In genomic region chr7:49923376-49923775, GRCm38 (mm10) we compare ENCODE assay signal across 9 mouse cellular contexts. TPM values are rescaled to one million over a fixed set of nuclear protein-coding genes. Genes with fewer than 3 reads are reported as not detected.
DNase-seq lines count a peak whose midpoint lies in the region; ATAC-seq and TF ChIP-seq lines count a peak whose summit lies in the region.
"Had no signal": no experiment of that assay in that cellular context is flagged by ENCODE, and none has a peak within 500 bp of the region (broad histone marks: within the 10 kb centered on the region; RNA-seq: fewer than 3 reads in every experiment).

No protein-coding gene starts in this region.

- no peak overlapping the region for H3K27ac ChIP-seq in ES-E14 (ENCODE audit: insufficient read depth, low read depth, low read length, poor library complexity, severe bottlenecking)
- H3K27ac ChIP-seq in lung, embryonic 16.5 days (ENCODE audit: low read length): no peak overlapping the region
- H3K27ac ChIP-seq: macrophage had no signal

- DNase-seq in ES-E14 (ENCODE audit: low read depth, low spot score): peak; percentile 60
- peak; percentile 81 to 85 for DNase-seq in cerebellum, adult 18-20 months
- DNase-seq in forelimb bud, embryonic 11.5 days (ENCODE audit: low read depth, low spot score): peak; percentile 89
- DNase-seq in layer of hippocampus, adult 9-10 months (ENCODE audit: low spot score): peak; percentile 69
- peak; percentile 60 for DNase-seq in ovary, postnatal 10 days (ENCODE audit: low spot score)
- DNase-seq in thymus, postnatal 0 days (ENCODE audit: low spot score): peak; percentile 63

- H3K4me3 ChIP-seq in ES-E14 (ENCODE audit: insufficient read depth in 1 of 2, low read depth in 1 of 2, low read length in 2 of 2, poor library complexity in 1 of 2, severe bottlenecking in 1 of 2): peak overlapping the region in 1 of 2 experiments; percentile 18; a peak in 1 of 4 replicates
- no peak overlapping the region for H3K4me3 ChIP-seq in lung, embryonic 16.5 days (ENCODE audit: low read length)

- WGBS in lung, embryonic 16.5 days: under 1% methylated on average over 13 of the region's 13 CpGs

- peak overlapping the region; percentile 44 for H3K4me2 ChIP-seq in lung, embryonic 16.5 days (ENCODE audit: low read depth, low read length)

- no peak overlapping the region for H3K9ac ChIP-seq in ES-E14 (ENCODE audit: insufficient read depth, low read depth, low read length, poor library complexity, severe bottlenecking)
- no peak overlapping the region for H3K9ac ChIP-seq in lung, embryonic 16.5 days (ENCODE audit: low read length)

- in situ Hi-C loops in ES-E14 (cut with MboI; ENCODE audit: low sequenced_read_pairs in 2 of 2, unreplicated experiment in 2 of 2): loop anchor here (10.0 to 25.0 kb wide), 2 partner anchors 286 to 299 kb away; partner anchors contain the start of gene Dbx1 (in 1 of the 2)

- H3K36me3 ChIP-seq in ES-E14 (ENCODE audit: control insufficient read depth, insufficient read depth, low read length, poor library complexity, severe bottlenecking): no peaks in the 10 kb centered on the region
- no peaks in the 10 kb centered on the region for H3K36me3 ChIP-seq in lung, embryonic 16.5 days (ENCODE audit: control insufficient read depth, insufficient read depth, low read length)

- ATAC-seq in hematopoietic stem cell, adult 5-6 weeks (replicated peaks in 1 of 2; ENCODE audit: insufficient read depth in 1 of 2, low FRiP score in 2 of 2, low TSS enrichment in 1 of 2, low read depth in 1 of 2, poor library complexity in 2 of 2, severe bottlenecking in 2 of 2): peak; percentile 94 to 96
- peak; percentile 76 for ATAC-seq in lung, embryonic 16.5 days (ENCODE audit: low read depth)

- H3K9me3 ChIP-seq in ES-E14 (ENCODE audit: control insufficient read depth, insufficient read depth, low read depth, low read length): no peaks in the 10 kb centered on the region
- H3K9me3 ChIP-seq in lung, embryonic 16.5 days (ENCODE audit: control insufficient read depth, low read length): peaks cover 4% of the 10 kb centered on the region; the same call in 1 of the 2 replicates

- H3K4me1 ChIP-seq in ES-E14 (ENCODE audit: control insufficient read depth in 2 of 2, insufficient read depth in 2 of 2, low read length in 2 of 2, poor library complexity in 1 of 2): peaks cover 0 to 11% of the 10 kb centered on the region in 2 experiments; a peak in 1 of 4 replicates
- H3K4me1 ChIP-seq in lung, embryonic 16.5 days (replicated peaks; ENCODE audit: control insufficient read depth, insufficient read depth, low read length): peaks cover 4% of the 10 kb centered on the region

- no peaks in the 10 kb centered on the region; the same call in 1 of the 2 replicates for H3K27me3 ChIP-seq in lung, embryonic 16.5 days (ENCODE audit: control insufficient read depth, insufficient read depth, low read depth, low read length)

TF ChIP-seq in ES-E14, 5 proteins besides CTCF, POLR2A, EP300 and RAD21:
- TF ChIP-seq ZC3H11A (IDR thresholded peaks at IDR 0.05; ENCODE audit: borderline replicate concordance, low read depth, low read length) (peak; percentile 93), CHD2 (IDR thresholded peaks at IDR 0.05; ENCODE audit: low read depth, low read length) (no peak), ZNF384 (IDR thresholded peaks at IDR 0.05; ENCODE audit: low read depth, low read length) (no peak), HCFC1 (IDR thresholded peaks at IDR 0.05; ENCODE audit: borderline replicate concordance, insufficient read depth, low read length) (peak; percentile 31; the same call in 1 of the 2 replicates), MAFK (IDR thresholded peaks at IDR 0.05; ENCODE audit: insufficient read depth, low read depth, low read length) (no peak)

RNA-seq across cellular contexts. Expression of gene Slc6a5, which starts 13.4 kb away (rescaled TPM):
- 0.32 and 0.36 TPM in 2 replicates for total RNA-seq in ES-E14 (2012; rRNA removed)
- not detected in 2 replicates for total RNA-seq in hematopoietic stem cell, adult 5-6 weeks (2017)
- polyA plus RNA-seq in lung, embryonic 16.5 days (2015; fragmentation: Nextera tagmentation; extraction: Ambion mirVana): not detected in 2 replicates
- not detected in 2 replicates for polyA plus RNA-seq in thymus, postnatal 0 days (2015; fragmentation: Nextera tagmentation; extraction: Ambion mirVana)
- polyA plus RNA-seq: macrophage had no signal

RNA-seq across cellular contexts. Expression of gene Nell1, which starts 51.3 kb away (rescaled TPM):
- total RNA-seq in ES-E14 (2012; rRNA removed): 1.8 and 2.5 TPM in 2 replicates
- not detected in 2 replicates for total RNA-seq in hematopoietic stem cell, adult 5-6 weeks (2017)
- 3.8 and 4.3 TPM in 2 replicates for polyA plus RNA-seq in lung, embryonic 16.5 days (2015; fragmentation: Nextera tagmentation; extraction: Ambion mirVana)
- 0.10 and 0.15 TPM in 2 replicates for polyA plus RNA-seq in thymus, postnatal 0 days (2015; fragmentation: Nextera tagmentation; extraction: Ambion mirVana)
- polyA plus RNA-seq: macrophage had no signal
